Comparison of ENCODE assay signal across 29 mouse cellular contexts in genomic region chr8:57757476-57757875, GRCm38 (mm10).
A peak's percentile ranks its signal among the peaks of the same experiment; 100 is the strongest.
DNase-seq lines count a peak whose midpoint lies in the region; ATAC-seq lines count a peak whose summit lies in the region.
"Had no signal": no experiment of that assay in that cellular context is flagged by ENCODE, and none has a peak within 500 bp of the region (broad histone marks: within the 10 kb centered on the region; RNA-seq: fewer than 3 reads in every experiment).

No protein-coding gene starts in this region.

- H3K27me3 ChIP-seq in limb, embryonic 11.5 days (ENCODE audit: control insufficient read depth, insufficient read depth, low read length), result no peaks in the 10 kb centered on the region
- H3K27me3 ChIP-seq in limb, embryonic 10.5 days (ENCODE audit: low read depth, poor library complexity, severe bottlenecking), result no peaks in the 10 kb centered on the region
- no peaks in the 10 kb centered on the region for H3K27me3 ChIP-seq in kidney, embryonic 16.5 days (ENCODE audit: insufficient read depth, low read length)
- H3K27me3 ChIP-seq: CH12.LX; embryonic facial prominence, embryonic 13.5 days; embryonic facial prominence, embryonic 15.5 days; forebrain, embryonic 12.5 days had no signal

- no peak overlapping the region for H3K4me3 ChIP-seq in limb, embryonic 11.5 days (ENCODE audit: low read depth, low read length)
- no peak overlapping the region for H3K4me3 ChIP-seq in limb, embryonic 10.5 days
- H3K4me3 ChIP-seq in kidney, embryonic 16.5 days (ENCODE audit: low read length), result no peak overlapping the region
- H3K4me3 ChIP-seq: embryonic facial prominence, embryonic 13.5 days; embryonic facial prominence, embryonic 15.5 days; erythroblast, embryonic 14.5 days; forebrain, embryonic 10.5 days; forebrain, embryonic 12.5 days had no signal

- no peak overlapping the region for H3K9ac ChIP-seq in limb, embryonic 11.5 days (ENCODE audit: low read length)
- H3K9ac ChIP-seq in kidney, embryonic 16.5 days (replicated peaks; ENCODE audit: low read length), result no peak overlapping the region
- H3K9ac ChIP-seq: embryonic facial prominence, embryonic 13.5 days; embryonic facial prominence, embryonic 15.5 days; forebrain, embryonic 12.5 days had no signal

- no peak overlapping the region for H3K27ac ChIP-seq in limb, embryonic 11.5 days (replicated peaks; ENCODE audit: low read depth, low read length)
- H3K27ac ChIP-seq in limb, embryonic 10.5 days, result no peak overlapping the region
- H3K27ac ChIP-seq in kidney, embryonic 16.5 days (ENCODE audit: low read length), result no peak overlapping the region
- H3K27ac ChIP-seq: embryonic facial prominence, embryonic 13.5 days; embryonic facial prominence, embryonic 15.5 days; forebrain, embryonic 10.5 days; forebrain, embryonic 12.5 days had no signal

- H3K36me3 ChIP-seq in limb, embryonic 11.5 days (ENCODE audit: control insufficient read depth, insufficient read depth, low read length), result no peaks in the 10 kb centered on the region
- H3K36me3 ChIP-seq in limb, embryonic 10.5 days, result no peaks in the 10 kb centered on the region
- H3K36me3 ChIP-seq in kidney, embryonic 16.5 days (ENCODE audit: insufficient read depth, low read length), result no peaks in the 10 kb centered on the region
- H3K36me3 ChIP-seq: embryonic facial prominence, embryonic 13.5 days; embryonic facial prominence, embryonic 15.5 days; forebrain, embryonic 10.5 days; forebrain, embryonic 12.5 days; G1E had no signal

- no peak overlapping the region for H3K4me2 ChIP-seq in limb, embryonic 11.5 days (ENCODE audit: low read depth, severe bottlenecking)
- H3K4me2 ChIP-seq in kidney, embryonic 16.5 days (replicated peaks; ENCODE audit: low read depth, low read length), result no peak overlapping the region
- H3K4me2 ChIP-seq: embryonic facial prominence, embryonic 13.5 days; embryonic facial prominence, embryonic 15.5 days; forebrain, embryonic 12.5 days had no signal

- DNase-seq in embryo, embryonic 10 days (ENCODE audit: low spot score), result peak; percentile 56
- DNase-seq in embryo, embryonic 9.5 days (ENCODE audit: extremely low spot score), result no peak
- DNase-seq in limb, embryonic 11.5 days (ENCODE audit: low spot score), result peak; percentile 36
- no peak for DNase-seq in limb, embryonic 10.5 days (ENCODE audit: low spot score)
- peak; percentile 56 for DNase-seq in embryo, embryonic 10.5 days (ENCODE audit: low spot score)
- DNase-seq in forelimb bud, embryonic 11.5 days (ENCODE audit: low read depth, low spot score), result peak; percentile 51
- no peak for DNase-seq in right cerebral cortex, postnatal 36 days (ENCODE audit: low spot score in 2 of 2)
- DNase-seq: adrenal gland, adult 8-10 months; adrenal gland, postnatal 14 days; adrenal gland, postnatal 36 days; B cell, adult 2 months; cerebellum, adult 18-20 months; cerebellum, adult 8-10 months; cerebellum, adult 9-11 months; cerebellum, postnatal 14 days; cerebellum, postnatal 36 days had no signal

- no peaks in the 10 kb centered on the region for H3K9me3 ChIP-seq in limb, embryonic 11.5 days (ENCODE audit: control insufficient read depth, low read length)
- no peaks in the 10 kb centered on the region for H3K9me3 ChIP-seq in limb, embryonic 10.5 days (replicated peaks)
- H3K9me3 ChIP-seq in kidney, embryonic 16.5 days (ENCODE audit: low read length), result no peaks in the 10 kb centered on the region
- H3K9me3 ChIP-seq: embryonic facial prominence, embryonic 13.5 days; embryonic facial prominence, embryonic 15.5 days; forebrain, embryonic 10.5 days; forebrain, embryonic 12.5 days; G1E had no signal

- no peak for ATAC-seq in limb, embryonic 11.5 days (ENCODE audit: insufficient number of reproducible peaks, low FRiP score, low TSS enrichment, low read depth)
- no peak for ATAC-seq in kidney, embryonic 16.5 days (ENCODE audit: low FRiP score, low TSS enrichment)
- ATAC-seq: activated CD4-positive, CD25-positive, alpha-beta regulatory T cell, adult 4 months; CD4-positive, CD25-positive, alpha-beta regulatory T cell, adult 4 months; forebrain, embryonic 14.5 days; forebrain, embryonic 16.5 days; Patski had no signal

- peaks cover 4% of the 10 kb centered on the region for H3K4me1 ChIP-seq in limb, embryonic 11.5 days (ENCODE audit: control insufficient read depth, insufficient read depth, low read length)
- peaks cover 13% of the 10 kb centered on the region for H3K4me1 ChIP-seq in limb, embryonic 10.5 days
- H3K4me1 ChIP-seq in kidney, embryonic 16.5 days (ENCODE audit: insufficient read depth, low read length), result peaks cover 7% of the 10 kb centered on the region; the same call in 1 of the 2 replicates
- H3K4me1 ChIP-seq: embryonic facial prominence, embryonic 13.5 days; embryonic facial prominence, embryonic 15.5 days; forebrain, embryonic 12.5 days had no signal

Comparison
In these comparisons a context has a peak if more than half of its experiments do, and no peak if none do; other contexts are left out.
1. DNase-seq: peak in embryo, embryonic 10 days (single experiment), limb, embryonic 11.5 days (single experiment), embryo, embryonic 10.5 days (single experiment) and forelimb bud, embryonic 11.5 days (single experiment); none in embryo, embryonic 9.5 days (single experiment), limb, embryonic 10.5 days (single experiment) and right cerebral cortex, postnatal 36 days (0 of 2).